Mouse (Mus musculus) spleen, postnatal 36 days (tissue): ENCODE data around the gene Acaca.

ENCODE experiments used
- DNase-seq, 2 experiments: peaks; one replicate each; pipeline ENCODE4 v3.0.0; 2022; ENCODE audit warnings: low spot score in 2 of 2, mixed read lengths in 1 of 2

The Acaca gene

DNA sequence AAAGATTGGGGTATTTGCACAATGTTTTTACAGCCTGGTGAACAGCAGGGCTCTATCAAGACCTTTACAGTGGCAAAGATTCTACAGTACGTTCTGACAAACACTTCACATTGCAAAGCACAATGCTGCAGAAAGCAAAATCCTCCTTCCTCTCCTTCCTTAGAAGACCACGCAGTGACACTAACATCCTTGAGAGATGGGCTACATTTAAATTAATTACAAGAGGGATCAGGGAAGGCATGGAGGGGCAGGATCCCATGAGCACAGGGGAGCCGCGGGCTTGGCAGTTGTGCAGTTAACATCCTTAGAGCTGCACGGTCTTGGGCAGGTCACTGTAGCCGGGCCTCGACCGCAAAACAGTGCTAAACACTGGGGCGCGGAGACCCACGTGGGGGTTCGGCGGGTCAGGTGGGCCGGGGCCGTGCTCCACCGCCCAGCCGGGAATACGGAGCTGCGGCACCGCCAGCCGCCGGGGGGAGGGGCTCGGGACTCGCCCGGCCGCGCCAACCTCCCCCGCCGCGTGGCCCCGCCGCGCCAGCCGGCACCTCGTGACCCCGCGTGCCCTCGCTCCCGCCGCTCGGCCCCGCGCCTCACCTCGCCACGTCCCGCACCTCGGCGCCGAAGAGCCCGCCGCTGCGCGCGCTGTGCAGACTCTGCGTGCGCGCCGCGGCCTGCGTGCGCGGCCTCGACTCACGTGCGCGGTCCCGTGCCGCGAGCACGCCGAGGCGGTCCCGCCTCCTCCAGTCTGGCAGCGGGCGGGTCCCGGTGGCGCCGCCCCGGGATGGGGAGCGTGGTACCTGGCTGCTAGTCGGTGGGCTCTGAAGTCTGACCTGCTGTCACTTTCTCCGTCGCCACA, at the start of gene Acaca, which contains the start of gene Tada2a:
TSS of gene Acaca (plus strand) at position 730 of the 856 bp plus-strand sequence.
TSS of gene Tada2a (minus strand) at position 658 of the 856 bp plus-strand sequence.
- DNase-seq, result peak; percentile 60 to 63

DNA sequence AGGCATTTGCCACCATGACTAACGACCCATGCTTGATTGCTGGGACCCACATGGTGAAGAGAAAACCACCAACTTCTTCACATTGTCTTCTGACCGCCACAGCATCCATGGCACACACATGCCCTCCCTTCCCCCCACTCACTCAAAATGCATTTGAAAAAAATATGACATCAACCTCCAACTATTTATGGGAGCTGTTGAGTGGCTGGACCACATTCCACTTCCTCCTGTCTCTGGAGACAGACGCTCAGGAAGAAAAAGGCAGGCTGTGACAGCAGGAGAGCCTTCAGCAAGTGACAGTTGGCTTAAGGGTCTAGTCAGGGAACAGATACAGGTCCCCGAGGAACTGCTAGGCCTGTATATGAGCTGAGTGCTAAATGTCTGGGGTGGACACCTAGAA, 49.6 kb upstream of the Acaca start:
- DNase-seq, result no peak

- no peak for DNase-seq
Observed at GRCm38 (mm10) chr11:84080327-84080726, 49.1 kb upstream of the Acaca start.

DNA sequence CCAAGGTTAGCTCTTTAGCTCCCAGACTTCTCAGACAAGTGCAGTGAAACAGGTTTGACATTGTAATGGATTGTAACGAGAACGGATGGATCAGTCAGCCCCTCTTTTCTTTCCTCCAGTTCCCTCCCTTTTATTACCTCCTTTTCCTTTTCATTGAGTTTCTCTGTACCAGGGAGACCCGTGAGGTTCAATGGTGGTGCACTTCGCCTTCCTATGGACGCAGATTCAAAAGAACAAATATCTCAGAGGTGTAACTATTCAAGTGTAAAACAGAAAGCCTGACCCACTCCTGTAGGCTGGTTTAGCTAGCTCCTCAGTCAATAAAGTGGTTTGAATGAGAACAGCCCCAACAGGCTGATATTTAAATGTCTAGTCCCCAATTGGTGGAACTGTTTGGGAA, 47.6 kb upstream of the Acaca start:
- no peak for DNase-seq

DNA sequence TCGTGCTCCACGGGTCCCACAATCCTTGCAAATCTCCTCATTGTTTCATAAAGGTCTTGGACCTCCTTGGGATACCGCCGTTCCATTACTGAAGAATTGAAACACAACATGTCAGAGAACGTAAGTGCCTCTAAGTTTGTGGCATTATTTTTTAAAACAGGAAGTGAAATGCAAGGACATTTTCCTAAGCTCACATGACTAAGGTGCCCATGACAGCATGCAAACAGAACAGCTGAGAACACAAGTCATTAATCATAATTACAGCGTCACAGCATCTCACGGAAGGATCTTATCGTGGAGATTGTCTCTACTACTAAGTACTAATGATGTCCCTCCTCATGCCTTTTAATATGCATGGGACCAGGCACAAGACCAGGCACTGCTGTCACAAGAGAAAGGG, 38.9 kb upstream of the Acaca start:
- no peak for DNase-seq

- no peak for DNase-seq
Observed at GRCm38 (mm10) chr11:84095084-84095483, 34.4 kb upstream of the Acaca start.

DNA sequence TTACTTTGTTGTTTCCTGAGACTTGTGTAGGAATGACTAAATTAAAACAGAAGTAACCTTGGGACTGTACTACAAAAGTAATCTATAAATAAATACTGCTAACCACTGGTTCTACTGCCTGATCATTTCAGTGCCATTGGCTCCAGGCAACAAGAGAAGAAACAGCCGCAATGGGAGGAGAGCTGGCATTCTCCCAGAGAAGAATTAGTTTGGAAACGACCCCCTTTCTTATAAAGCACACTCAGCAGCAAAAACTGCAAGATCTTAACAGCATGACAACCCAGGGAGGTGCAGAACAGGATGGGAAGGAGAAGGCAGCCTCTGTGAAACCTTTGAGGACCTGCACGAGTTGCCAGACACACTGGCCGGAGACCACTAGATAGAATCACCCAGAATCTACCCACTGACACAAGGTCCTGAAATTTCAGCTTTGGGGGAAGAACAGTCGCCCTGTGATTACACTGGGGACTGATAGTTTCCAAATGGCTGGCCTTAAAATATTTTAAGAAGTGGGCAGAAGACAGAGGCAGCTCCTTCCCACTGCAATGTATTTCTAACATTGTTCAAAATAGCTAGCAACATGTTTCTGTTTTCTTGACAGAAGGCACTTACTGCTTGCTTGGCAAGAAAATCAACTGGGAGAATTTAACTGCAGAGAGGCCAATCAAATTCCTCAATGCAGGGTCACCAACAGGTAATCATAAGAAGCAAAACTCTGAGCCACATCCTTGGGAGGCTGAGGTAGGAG, 32.0 kb upstream of the Acaca start:
- no peak for DNase-seq

DNA sequence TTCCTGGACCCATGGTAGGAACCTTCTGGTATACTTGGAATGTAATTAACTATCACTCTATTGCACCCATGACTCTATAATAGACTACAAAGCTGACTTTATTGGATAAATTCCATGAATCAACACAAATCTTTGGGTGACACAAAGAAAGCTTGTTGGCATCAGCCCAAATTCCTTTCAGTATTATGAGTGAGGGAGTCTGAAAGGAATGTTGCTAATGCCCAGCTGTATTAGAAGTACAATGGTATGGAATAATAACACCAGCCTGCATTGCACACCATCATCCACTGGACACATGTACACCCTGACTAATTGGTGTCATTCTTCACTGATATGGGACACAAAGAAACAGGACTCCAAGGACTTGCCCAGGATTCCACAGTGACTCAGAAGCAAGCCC, 28.3 kb upstream of the Acaca start:
- DNase-seq, result no peak

- DNase-seq, result no peak
Observed at GRCm38 (mm10) chr11:84104036-84104435, 25.4 kb upstream of the Acaca start.

DNA sequence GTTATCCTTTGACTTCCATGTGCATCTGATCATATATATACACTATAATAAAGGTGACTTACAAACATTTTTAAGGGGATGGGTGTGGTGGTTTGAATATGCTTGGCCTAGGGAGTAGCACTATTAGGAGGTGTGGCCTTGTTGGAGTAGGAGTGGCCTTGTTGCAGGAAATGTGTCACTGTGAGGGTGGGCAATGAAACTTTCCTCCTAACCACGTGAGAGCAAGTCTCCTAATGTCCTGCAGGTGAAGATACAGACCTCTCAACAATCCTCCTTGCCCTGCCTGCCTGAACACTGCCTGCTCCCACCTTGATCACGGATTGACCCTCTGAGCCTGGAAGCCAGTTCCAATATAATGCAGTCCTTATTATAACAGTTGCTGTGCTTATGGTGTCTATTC, 22.3 kb upstream of the Acaca start:
- DNase-seq, result no peak

GRCm38 (mm10) chr11:84113623-84114022, 15.8 kb upstream of the Acaca start:
- DNase-seq, result no peak

GRCm38 (mm10) chr11:84115646-84116045, 13.8 kb upstream of the Acaca start:
- no peak for DNase-seq

DNA sequence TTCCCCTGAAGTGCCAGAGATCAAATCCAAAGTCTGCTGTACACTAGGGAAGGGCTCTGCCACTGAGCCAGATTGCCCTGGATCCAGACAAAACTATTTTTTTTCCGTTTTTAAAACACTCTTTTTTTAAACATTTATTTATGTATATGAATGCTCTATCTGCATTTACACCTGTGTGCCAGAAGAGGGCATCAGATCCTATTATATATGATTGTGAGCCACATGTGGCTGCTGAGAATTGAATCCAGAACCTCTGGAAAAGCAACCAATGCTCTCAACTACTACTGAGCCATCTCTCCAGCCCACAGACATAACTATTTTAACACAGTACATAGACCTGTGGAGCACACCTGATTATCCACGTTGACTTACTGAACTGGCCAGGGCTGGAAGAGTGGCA, 13.3 kb upstream of the Acaca start:
- no peak for DNase-seq

GRCm38 (mm10) chr11:84117431-84117830, 12.0 kb upstream of the Acaca start:
- no peak for DNase-seq

GRCm38 (mm10) chr11:84121051-84121956, 8.2 kb upstream of the Acaca start:
- DNase-seq, result no peak

DNA sequence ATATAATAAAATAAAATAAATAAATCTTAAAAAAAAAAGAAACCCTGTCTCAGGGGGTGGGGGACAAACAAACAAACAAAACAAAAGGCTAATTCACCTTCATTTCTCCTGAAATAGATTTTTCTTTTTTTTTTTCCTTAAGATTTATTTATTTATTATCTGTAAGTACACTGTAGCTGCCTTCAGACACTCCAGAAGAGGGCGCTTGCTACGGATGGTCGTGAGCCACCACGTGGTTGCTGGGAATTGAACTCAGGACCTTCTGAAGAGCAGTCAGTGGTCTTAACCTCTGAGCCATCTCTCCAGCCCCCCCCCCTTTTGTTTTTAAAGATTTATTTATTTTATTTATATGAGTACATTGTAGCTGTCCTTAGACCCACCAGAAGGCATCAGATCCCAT, 1.5 kb upstream of the Acaca start:
- no peak for DNase-seq

DNA sequence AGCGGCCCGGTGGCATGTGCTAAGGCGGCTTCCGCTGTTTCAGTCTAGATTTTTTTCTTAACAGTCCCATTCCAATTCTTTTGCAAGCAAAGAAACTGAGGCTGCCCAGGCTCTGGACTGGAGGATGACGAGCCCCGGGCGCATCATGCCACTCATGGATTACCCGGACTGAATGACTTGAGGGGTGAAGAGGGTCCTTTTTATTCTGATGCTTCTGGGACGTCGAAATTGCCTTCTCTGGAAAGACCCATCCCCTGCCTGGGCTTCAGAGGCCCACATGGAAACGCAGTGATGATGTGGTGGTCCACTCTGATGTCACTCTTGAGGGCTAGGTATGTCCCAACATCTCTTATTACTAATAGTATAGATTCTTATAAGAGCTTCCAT, 320 bp downstream of the Acaca start:
- no peak for DNase-seq

- DNase-seq, result no peak
Observed at GRCm38 (mm10) chr11:84134331-84134860, 4.9 kb downstream of the Acaca start.

GRCm38 (mm10) chr11:84136453-84136852, 7.0 kb downstream of the Acaca start:
- DNase-seq, result no peak

- peak; percentile 6 to 22 for DNase-seq
Observed at GRCm38 (mm10) chr11:84141752-84142151, 12.3 kb downstream of the Acaca start.

- no peak for DNase-seq
Observed at GRCm38 (mm10) chr11:84145201-84145798, 15.8 kb downstream of the Acaca start.
